Mouse (Mus musculus) heart, embryonic 12.5 days (tissue): ENCODE results near the gene Ndufs2. TPM values are rescaled to one million over a fixed set of nuclear protein-coding genes. Genes with fewer than 3 reads are reported as not detected.

Experiments
- ATAC-seq: fragments of 200-750 bp; cut with Nextera tagmentation; 2 replicates; pipeline ENCODE4 v1.8.0; 2017; ENCODE audit warnings: moderate TSS enrichment, moderate library complexity; ENCODE audit not compliant: insufficient number of reproducible peaks, low FRiP score
- H3K27ac ChIP-seq: fragments of 300-500 bp; sonication (generic); 2 replicates; pipeline ENCODE4 v1.5.1; 2016; ENCODE audit warnings: mild to moderate bottlenecking, moderate library complexity; ENCODE audit not compliant: poor library complexity, severe bottlenecking
- H3K27me3 ChIP-seq: fragments of 300-500 bp; sonication (generic); replicated peaks from 2 replicates; pipeline ENCODE4 v1.6.1; 2016; ENCODE audit warnings: mild to moderate bottlenecking, moderate library complexity
- H3K36me3 ChIP-seq: fragments of 300-500 bp; sonication (generic); 2 replicates; pipeline ENCODE4 v1.6.1; 2016; ENCODE audit warnings: mild to moderate bottlenecking, moderate library complexity
- H3K4me1 ChIP-seq: fragments of 300-500 bp; sonication (generic); replicated peaks from 2 replicates; pipeline ENCODE4 v1.6.1; 2016; ENCODE audit warnings: mild to moderate bottlenecking
- H3K4me2 ChIP-seq: fragments of 300-500 bp; sonication (generic); 2 replicates; pipeline ENCODE4 v1.6.1; 2016; ENCODE audit warnings: mild to moderate bottlenecking, moderate library complexity
- H3K4me3 ChIP-seq: fragments of 300-500 bp; sonication (generic); 2 replicates; pipeline ENCODE4 v1.5.1; 2016; ENCODE audit warnings: mild to moderate bottlenecking
- H3K9ac ChIP-seq: fragments of 300-500 bp; sonication (generic); 2 replicates; pipeline ENCODE4 v1.6.1; 2016; ENCODE audit warnings: mild to moderate bottlenecking, moderate library complexity
- H3K9me3 ChIP-seq: fragments of 300-500 bp; sonication (generic); replicated peaks from 2 replicates; pipeline ENCODE4 v1.6.1; 2016; ENCODE audit warnings: mild to moderate bottlenecking, moderate library complexity
- WGBS: fragments of 180-500 bp; shearing (Covaris S2); methylation state at CpG from one replicate; pipeline ENCODE4 v1.1.7; 2016; 5-methylcytosine and 5-hydroxymethylcytosine counted together
- polyA plus RNA-seq: library from polyadenylated mRNA; unstranded; fragments of >200 nt; fragmentation: Nextera tagmentation; extraction: Ambion mirVana; gene quantifications from 2 replicates; pipeline ENCODE4 v1.2.1, GENCODE M21; 2016

Ndufs2 gene
- 443 and 471 TPM in 2 replicates for polyA plus RNA-seq

DNA sequence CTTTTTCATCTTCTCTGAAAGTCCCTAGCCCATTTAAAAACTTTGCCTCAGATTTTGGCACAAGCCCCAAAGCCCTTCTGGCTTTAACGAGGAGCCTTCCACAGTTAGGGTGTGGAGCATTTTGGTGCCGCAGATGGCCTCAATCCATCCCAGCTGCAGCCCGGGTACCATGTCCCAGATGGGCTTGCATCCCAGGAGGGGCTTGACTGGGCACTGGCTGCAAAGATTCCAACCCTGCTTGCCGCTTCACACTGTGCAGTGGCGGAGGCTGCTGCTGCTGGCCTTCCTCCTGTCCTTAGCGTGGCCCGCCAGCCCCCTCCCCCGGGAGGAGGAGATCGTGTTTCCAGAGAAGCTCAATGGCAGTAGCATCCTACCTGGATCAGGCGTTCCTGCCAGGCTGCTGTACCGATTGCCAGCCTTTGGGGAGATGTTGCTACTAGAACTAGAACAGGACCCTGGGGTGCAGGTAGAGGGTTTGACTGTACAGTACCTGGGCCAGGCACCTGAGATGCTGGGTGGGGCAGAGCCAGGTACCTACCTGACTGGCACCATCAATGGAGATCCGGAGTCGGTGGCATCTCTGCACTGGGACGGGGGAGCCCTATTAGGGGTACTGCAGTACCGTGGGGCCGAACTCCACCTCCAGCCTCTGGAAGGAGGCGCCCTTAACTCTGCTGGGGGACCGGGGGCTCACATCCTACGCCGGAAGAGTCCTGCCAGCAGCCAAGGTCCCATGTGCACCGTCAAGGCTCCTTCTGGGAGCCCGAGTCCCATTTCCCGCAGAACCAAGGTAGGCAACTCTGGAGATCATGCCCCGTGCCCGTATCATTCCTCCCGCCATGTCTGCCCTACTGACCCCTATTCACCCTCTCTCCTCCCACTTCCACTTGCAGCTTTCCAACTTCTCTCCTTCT is at the start of gene Ndufs2:
TSS of gene Ndufs2 (minus strand) at position 709 of the 914 bp plus-strand sequence.
- 17% methylated on average over 26 of the region's 26 CpGs for WGBS
- H3K9me3 ChIP-seq = no peaks in the 10 kb centered on the region
- peaks cover 51% of the 10 kb centered on the region for H3K4me1 ChIP-seq
- peak within 1 kb of the TSS; percentile 28 for H3K27ac ChIP-seq
- peak within 1 kb of the TSS; percentile 57 for H3K4me2 ChIP-seq
- 0 out of 2 replicates have a peak, but pooled peaks cover 7% of the 10 kb centered on the region for H3K27me3 ChIP-seq
- H3K36me3 ChIP-seq = no peaks in the 10 kb centered on the region
- H3K9ac ChIP-seq = peak within 1 kb of the TSS; percentile 45
- no peak for ATAC-seq
- peak within 1 kb of the TSS; percentile 16 for H3K4me3 ChIP-seq

DNA sequence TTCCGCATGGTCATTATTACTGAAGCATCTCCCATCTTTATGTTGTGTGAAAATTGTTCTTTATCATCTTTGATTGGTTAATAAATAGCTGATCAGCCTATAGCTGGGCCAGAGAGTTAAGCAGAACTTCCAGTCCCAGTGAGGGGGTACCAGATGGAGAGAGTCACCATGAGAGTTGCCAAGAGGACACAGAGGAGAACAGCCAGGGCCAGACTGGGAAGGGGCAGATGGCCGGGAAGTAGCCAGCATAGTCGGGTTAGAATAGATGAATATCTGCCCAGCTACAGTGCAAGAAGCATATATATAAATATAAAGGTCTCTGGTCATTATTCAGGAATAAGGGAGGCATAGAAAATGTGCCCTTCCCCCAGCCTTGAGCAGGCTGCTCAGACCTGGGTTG is 47.0 kb upstream of the Ndufs2 start:
- Histone ChIP-seq H3K4me3 (no peak overlapping the region), H3K9me3 (no peaks in the 10 kb centered on the region), H3K4me1 (peaks cover 7% of the 10 kb centered on the region), H3K9ac (no peak overlapping the region), H3K27ac (no peak overlapping the region), H3K36me3 (no peaks in the 10 kb centered on the region), H3K27me3 (peaks cover 16% of the 10 kb centered on the region), H3K4me2 (no peak overlapping the region)
- WGBS = 48% methylated on average over 3 of the region's 3 CpGs
- no peak for ATAC-seq

DNA sequence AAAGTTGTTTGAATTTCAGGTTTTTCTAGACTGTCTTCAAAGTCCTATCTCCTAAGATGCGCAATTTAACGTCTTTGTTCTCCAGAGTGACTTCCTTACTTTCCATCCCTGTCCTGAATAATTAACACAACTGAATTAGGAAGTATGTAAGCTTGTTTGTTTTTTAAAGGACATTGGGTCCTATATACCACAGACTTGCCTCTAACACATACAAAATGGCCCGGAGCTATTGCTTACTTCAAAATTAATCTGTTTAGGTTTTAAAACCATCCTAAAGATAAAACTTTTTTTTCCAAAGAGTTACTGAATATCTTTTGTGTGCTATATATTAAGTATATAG is 43.8 kb upstream of the Ndufs2 start:
- H3K4me3 ChIP-seq = peak overlapping the region; percentile 94
- no peaks in the 10 kb centered on the region for H3K9me3 ChIP-seq
- H3K27ac ChIP-seq = peak overlapping the region; percentile 87
- H3K36me3 ChIP-seq = peaks cover under 1% of the 10 kb centered on the region
- H3K4me2 ChIP-seq = peak overlapping the region; percentile 74
- H3K9ac ChIP-seq = peak overlapping the region; percentile 86
- WGBS = 18% methylated on average over 3 of the region's 3 CpGs
- H3K4me1 ChIP-seq = peaks cover 8% of the 10 kb centered on the region
- H3K27me3 ChIP-seq = peaks cover 16% of the 10 kb centered on the region
- ATAC-seq = no peak

GRCm38 (mm10) chr1:171294298-171295062 is 43.3 kb upstream of the Ndufs2 start, which contains the start of gene Ufc1:
Ufc1 (minus strand) TSS chr1:171295024.
- H3K4me2 ChIP-seq = peak within 1 kb of the TSS; percentile 74
- under 1% methylated on average over 42 of the region's 42 CpGs for WGBS
- H3K27me3 ChIP-seq = peaks cover 16% of the 10 kb centered on the region
- peak within 1 kb of the TSS; percentile 94 for H3K4me3 ChIP-seq
- peak within 1 kb of the TSS; percentile 86 for H3K9ac ChIP-seq
- peaks cover 6% of the 10 kb centered on the region for H3K36me3 ChIP-seq
- H3K4me1 ChIP-seq = peaks cover 8% of the 10 kb centered on the region
- H3K9me3 ChIP-seq = no peaks in the 10 kb centered on the region
- peak; percentile 82 for ATAC-seq
- H3K27ac ChIP-seq = peak within 1 kb of the TSS; percentile 87

DNA sequence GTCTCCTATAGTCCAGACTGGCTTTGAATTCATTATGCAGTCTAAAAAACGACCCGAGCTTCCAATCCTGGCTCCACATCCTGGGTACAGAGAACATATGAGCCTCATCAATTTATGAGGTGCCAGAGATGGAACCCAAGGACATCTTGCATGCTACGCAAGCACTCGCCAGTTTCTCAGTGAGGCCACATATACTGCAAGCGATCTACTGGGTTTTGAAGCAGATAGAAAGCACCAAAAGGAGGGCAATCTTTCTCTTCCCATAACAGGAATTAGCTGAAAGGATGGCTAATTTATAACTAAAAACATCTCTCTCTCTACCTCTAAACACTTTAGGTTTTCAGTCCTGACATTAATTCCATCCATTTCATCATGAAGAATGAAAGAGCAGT is 42.7 kb upstream of the Ndufs2 start:
- H3K36me3 ChIP-seq = peaks cover 12% of the 10 kb centered on the region

GRCm38 (mm10) chr1:171293351-171293750 is 42.2 kb upstream of the Ndufs2 start:
- H3K27ac ChIP-seq = no peak overlapping the region
- H3K27me3 ChIP-seq = peaks cover 12% of the 10 kb centered on the region
- peak overlapping the region; percentile 74 for H3K4me2 ChIP-seq
- peak overlapping the region; percentile 94; the same call in 1 of the 2 replicates for H3K4me3 ChIP-seq
- 89% methylated on average over 3 of the region's 3 CpGs for WGBS
- H3K36me3 ChIP-seq = peaks cover 18% of the 10 kb centered on the region
- H3K9ac ChIP-seq = no peak overlapping the region
- peaks cover 8% of the 10 kb centered on the region for H3K4me1 ChIP-seq
- H3K9me3 ChIP-seq = no peaks in the 10 kb centered on the region
- no peak for ATAC-seq

More for the DNA sequence above, 42.7 kb upstream of the Ndufs2 start:
- H3K27ac ChIP-seq = peak overlapping the region; percentile 87; the same call in 1 of the 2 replicates
- peak overlapping the region; percentile 94 for H3K4me3 ChIP-seq
- H3K9ac ChIP-seq = peak overlapping the region; percentile 86
- WGBS = 42% methylated on average over 5 of the region's 5 CpGs
- no peaks in the 10 kb centered on the region for H3K9me3 ChIP-seq
- H3K4me2 ChIP-seq = peak overlapping the region; percentile 74
- H3K4me1 ChIP-seq = peaks cover 8% of the 10 kb centered on the region
- peaks cover 16% of the 10 kb centered on the region for H3K27me3 ChIP-seq
- no peak for ATAC-seq

- Histone ChIP-seq H3K36me3 (peaks cover 49% of the 10 kb centered on the region), H3K4me1 (peaks cover 17% of the 10 kb centered on the region), H3K27ac (peak overlapping the region; percentile 25; the same call in 1 of the 2 replicates), H3K27me3 (no peaks in the 10 kb centered on the region), H3K9ac (no peak overlapping the region), H3K4me2 (peak overlapping the region; percentile 80), H3K9me3 (no peaks in the 10 kb centered on the region), H3K4me3 (peak overlapping the region; percentile 73)
- no peak for ATAC-seq
- WGBS = 58% methylated on average over 4 of the region's 4 CpGs
Measured at GRCm38 (mm10) chr1:171288328-171288727, 37.1 kb upstream of the Ndufs2 start.

- under 1% methylated on average over 49 of the region's 49 CpGs for WGBS
Measured at GRCm38 (mm10) chr1:171287136-171288081, 36.2 kb upstream of the Ndufs2 start, which contains the start of gene Usp21. Usp21 (minus strand) TSS chr1:171287991.

DNA sequence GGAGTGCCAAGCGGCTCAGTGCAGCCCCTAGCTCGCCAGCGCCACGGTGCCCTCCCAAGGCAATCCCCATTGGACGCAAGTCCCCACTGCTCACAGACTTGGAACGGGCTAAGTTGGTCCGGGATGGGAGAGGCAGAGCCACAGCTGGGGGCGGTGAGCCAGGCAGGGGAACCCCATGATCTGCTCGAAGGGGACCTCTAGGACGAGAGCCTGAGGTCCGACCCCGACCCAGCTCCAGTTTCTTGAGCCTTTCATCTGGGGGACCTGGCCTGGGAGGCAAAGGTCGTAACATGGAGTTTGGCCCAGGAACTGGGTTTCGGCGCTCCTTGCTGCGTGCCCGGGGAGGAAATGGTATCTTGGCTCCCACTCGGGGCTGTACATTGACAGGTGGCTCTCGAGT is 35.3 kb upstream of the Ndufs2 start:
- no peak for ATAC-seq
- Histone ChIP-seq H3K36me3 (peaks cover 62% of the 10 kb centered on the region), H3K4me1 (peaks cover 22% of the 10 kb centered on the region), H3K4me3 (peak overlapping the region; percentile 73), H3K4me2 (peak overlapping the region; percentile 80), H3K9me3 (no peaks in the 10 kb centered on the region), H3K27ac (no peak overlapping the region), H3K27me3 (no peaks in the 10 kb centered on the region), H3K9ac (0 out of 2 replicates have a peak overlapping the region, but pooled peaks have one; percentile 32)
- 92% methylated on average over 19 of the region's 19 CpGs for WGBS

More at GRCm38 (mm10) chr1:171287136-171288081, 36.2 kb upstream of the Ndufs2 start, which contains the start of gene Usp21:
- Histone ChIP-seq H3K4me3 (peak within 1 kb of the TSS; percentile 73), H3K4me1 (peaks cover 16% of the 10 kb centered on the region), H3K27me3 (no peaks in the 10 kb centered on the region), H3K9ac (peak within 1 kb of the TSS; percentile 93), H3K4me2 (peak within 1 kb of the TSS; percentile 80), H3K36me3 (peaks cover 57% of the 10 kb centered on the region), H3K9me3 (no peaks in the 10 kb centered on the region), H3K27ac (peak within 1 kb of the TSS; percentile 88)
- ATAC-seq = peak; percentile 96
